Mouse (Mus musculus) kidney, adult 2 months (tissue): ENCODE results near the gene Olfr161.

Experiments
- CTCF ChIP-seq: fragments of 200-500 bp; conservative IDR thresholded peaks from 2 replicates; pipeline ENCODE4 v1.5.1; 2011; ENCODE audit warnings: low read depth, mild to moderate bottlenecking, control low read depth, low read length, moderate library complexity, mixed read lengths; ENCODE audit not compliant: insufficient read depth, insufficient read length
- POLR2A ChIP-seq: fragments of 200-500 bp; IDR thresholded peaks from one replicate; pipeline ENCODE4 v1.6.1; 2011; ENCODE audit warnings: low read depth, low read length, control low read depth

DNA sequence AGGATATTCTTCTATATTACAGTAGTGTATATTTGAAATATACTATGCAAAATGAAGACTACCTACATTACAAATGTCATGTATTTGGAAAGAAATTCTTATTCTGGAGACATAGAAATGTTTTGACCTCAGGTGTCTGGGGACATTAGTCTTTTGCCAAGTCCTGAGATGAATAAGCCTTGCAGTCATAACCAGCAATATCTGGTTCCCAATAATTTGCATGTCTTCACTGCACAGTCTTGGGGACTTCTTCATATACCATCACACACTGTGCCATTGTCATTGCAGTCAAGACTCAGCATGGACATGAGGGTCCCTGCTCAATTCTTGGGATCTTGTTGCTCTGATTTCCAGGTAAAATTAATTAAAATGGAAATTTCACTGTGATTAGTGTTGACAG is 27.3 kb upstream of the Olfr161 start:
- TF ChIP-seq POLR2A = no peak
- no peak for TF ChIP-seq CTCF
